Comparison of ENCODE assay signal across 8 mouse cellular contexts in the genomic region with DNA sequence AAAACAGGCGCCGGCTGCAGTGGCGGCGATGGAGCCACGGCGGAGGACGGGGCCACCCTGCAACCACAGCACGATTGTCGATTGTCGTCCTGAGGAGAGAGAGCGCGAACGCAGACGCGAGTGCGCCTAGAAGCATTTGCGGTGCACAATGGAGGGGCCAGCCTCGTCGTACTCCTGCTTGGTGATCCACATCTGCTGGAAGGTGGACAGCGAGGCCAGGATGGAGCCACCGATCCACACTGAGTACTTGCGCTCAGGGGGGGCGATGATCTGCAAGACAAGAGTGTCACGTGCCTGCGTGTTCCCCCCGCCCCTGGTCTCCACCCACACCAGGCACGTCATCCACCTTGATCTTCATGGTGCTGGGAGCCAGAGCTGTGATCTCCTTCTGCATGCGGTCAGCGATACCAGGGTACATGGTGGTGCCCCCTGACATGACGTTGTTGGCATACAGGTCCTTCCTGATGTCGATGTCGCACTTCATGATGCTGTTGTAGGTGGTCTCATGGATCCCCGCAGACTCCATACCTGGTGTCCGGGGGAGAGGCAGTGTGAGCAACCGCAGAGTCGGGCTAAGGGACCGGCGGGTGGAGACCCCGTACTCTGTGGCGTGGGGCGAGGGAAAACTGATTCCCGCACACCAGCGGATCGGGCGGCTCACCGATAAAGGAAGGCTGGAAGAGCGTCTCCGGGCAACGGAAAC. TPM values are rescaled to one million over a fixed set of nuclear protein-coding genes. Genes with fewer than 3 reads are reported as not detected.
DNase-seq lines count a peak whose midpoint lies in the region; ATAC-seq and TF ChIP-seq lines count a peak whose summit lies in the region.

No protein-coding gene starts in this region.

- no peaks in the 10 kb centered on the region for H3K9me3 ChIP-seq in heart, postnatal 0 days (replicated peaks; ENCODE audit: control insufficient read depth, low read length)
- no peaks in the 10 kb centered on the region for H3K9me3 ChIP-seq in neural tube, embryonic 15.5 days (replicated peaks)

- no peak for TF ChIP-seq EP300 in heart, postnatal 0 days (IDR thresholded peaks at IDR 0.05; ENCODE audit: low read depth)

- H3K27me3 ChIP-seq in heart, postnatal 0 days (ENCODE audit: control insufficient read depth, insufficient read depth, low read length): peaks cover 43% of the 10 kb centered on the region
- peaks cover 68% of the 10 kb centered on the region for H3K27me3 ChIP-seq in neural tube, embryonic 15.5 days (replicated peaks)

- peak overlapping the region; percentile 5; the same call in 1 of the 2 replicates for H3K4me3 ChIP-seq in heart, postnatal 0 days (ENCODE audit: low read depth, low read length)
- peak overlapping the region; percentile 39 for H3K4me3 ChIP-seq in left cerebral cortex, adult 2 months
- peak overlapping the region; percentile 48 for H3K4me3 ChIP-seq in neural tube, embryonic 15.5 days (replicated peaks)

- no peak for ATAC-seq in heart, postnatal 0 days (ENCODE audit: insufficient read depth, low read depth)
- ATAC-seq in neural tube, embryonic 15.5 days (ENCODE audit: low FRiP score): peak; percentile 90
- ATAC-seq in erythroblast, adult 5-6 weeks (replicated peaks; ENCODE audit: low FRiP score, poor library complexity, severe bottlenecking): no peak

- intact Hi-C loops in left cerebral cortex, adult 2 months (cut with DNase I): loop anchor here (2.0 kb wide), 1 partner anchor 37 kb away; no protein-coding TSS in a partner anchor
- intact Hi-C loops in heart, postnatal 25 days (cut with DNase I): no loop called here

- H3K36me3 ChIP-seq in heart, postnatal 0 days (replicated peaks; ENCODE audit: control insufficient read depth, insufficient read depth, low read length): no peaks in the 10 kb centered on the region
- no peaks in the 10 kb centered on the region for H3K36me3 ChIP-seq in neural tube, embryonic 15.5 days

- H3K4me1 ChIP-seq in heart, postnatal 0 days (ENCODE audit: control insufficient read depth, insufficient read depth): no peaks in the 10 kb centered on the region
- H3K4me1 ChIP-seq in neural tube, embryonic 15.5 days: peaks cover 20% of the 10 kb centered on the region

- no peak overlapping the region for H3K27ac ChIP-seq in heart, postnatal 0 days (ENCODE audit: low read depth)
- H3K27ac ChIP-seq in left cerebral cortex, adult 2 months: peak overlapping the region; percentile 98
- H3K27ac ChIP-seq in neural tube, embryonic 15.5 days (replicated peaks): peak overlapping the region; percentile 85

- no peak overlapping the region for H3K9ac ChIP-seq in heart, postnatal 0 days (replicated peaks; ENCODE audit: low read depth, low read length)
- H3K9ac ChIP-seq in neural tube, embryonic 15.5 days (replicated peaks): peak overlapping the region; percentile 61

- DNase-seq in heart, postnatal 0 days (ENCODE audit: low spot score): no peak
- no peak for DNase-seq in heart, adult 8-10 months (ENCODE audit: low spot score)
- peak; percentile 91 to 92 for DNase-seq in cerebellum, postnatal 36 days
- peak; percentile 41 to 49 for DNase-seq in gastrocnemius, adult 8-10 months (ENCODE audit: low spot score in 2 of 2)
- DNase-seq in left cerebral cortex, adult 2 months (ENCODE audit: extremely low spot score in 1 of 2, low spot score in 2 of 2): peak; percentile 82 to 85
- DNase-seq in heart, postnatal 25 days (ENCODE audit: low spot score): no peak

- H3K4me2 ChIP-seq in heart, postnatal 0 days (ENCODE audit: low read depth, low read length): no peak overlapping the region
- H3K4me2 ChIP-seq in neural tube, embryonic 15.5 days: peak overlapping the region; percentile 70

- 9% methylated on average over 49 of the region's 49 CpGs for WGBS in heart, postnatal 0 days
- under 1% methylated on average over 49 of the region's 49 CpGs for WGBS in neural tube, embryonic 15.5 days

- no peak for TF ChIP-seq CTCF in heart, postnatal 0 days (IDR thresholded peaks at IDR 0.05; ENCODE audit: low read depth)
- no peak for TF ChIP-seq CTCF in left cerebral cortex, adult 2 months (IDR thresholded peaks at IDR 0.05)

RNA-seq across cellular contexts. Expression of a gene that starts 2.5 kb away (rescaled TPM):
- 180 and 491 TPM in 2 replicates for total RNA-seq in heart, postnatal 0 days (2014; rRNA removed; ENCODE audit: low replicate concordance)
- polyA plus RNA-seq in heart, postnatal 0 days (2015; fragmentation: Nextera tagmentation; extraction: Ambion mirVana): 120 and 149 TPM in 2 replicates
- total RNA-seq in heart, adult 8-10 months (2022): 100 to 1,000 TPM; 223 to 647 (median 436) TPM
- total RNA-seq in gastrocnemius, adult 8-10 months (2022): over 10,000 TPM; 41,837 to 48,547 (median 43,671) TPM
- 10 to 100 TPM; 11.1 to 12.2 TPM for total RNA-seq in left cerebral cortex, adult 2 months (2021)
- polyA plus RNA-seq in neural tube, embryonic 15.5 days (2015; fragmentation: Nextera tagmentation; extraction: Ambion mirVana): 92.7 and 174 TPM in 2 replicates
- 1.9 and 5.4 TPM in 2 replicates for total RNA-seq in erythroblast, adult 5-6 weeks (2015; ENCODE audit: low replicate concordance)
- total RNA-seq in erythroblast, adult 5-6 weeks (2017; ENCODE audit: low replicate concordance): 0.70 and 0.94 TPM in 2 replicates
- total RNA-seq in heart, postnatal 25 days (2021): 100 to 1,000 TPM; 516 to 635 TPM

RNA-seq across cellular contexts. Expression of a gene that starts 32.0 kb away (rescaled TPM):
- 5.1 and 6.3 TPM in 2 replicates for total RNA-seq in heart, postnatal 0 days (2014; rRNA removed; ENCODE audit: low replicate concordance)
- polyA plus RNA-seq in heart, postnatal 0 days (2015; fragmentation: Nextera tagmentation; extraction: Ambion mirVana): 1.2 TPM in 2 replicates
- 1 to 10 TPM in 1 of 4 experiments, under 1 TPM in 3; 0.44 to 1.4 (median 0.87) TPM for total RNA-seq in heart, adult 8-10 months (2022)
- under 1 TPM; 0.22 to 0.51 (median 0.28) TPM for total RNA-seq in gastrocnemius, adult 8-10 months (2022)
- 10 to 100 TPM; 65.9 to 75.4 TPM for total RNA-seq in left cerebral cortex, adult 2 months (2021)
- 4.2 and 4.8 TPM in 2 replicates for polyA plus RNA-seq in neural tube, embryonic 15.5 days (2015; fragmentation: Nextera tagmentation; extraction: Ambion mirVana)
- total RNA-seq in erythroblast, adult 5-6 weeks (2015; ENCODE audit: low replicate concordance): 7.9 and 9.0 TPM in 2 replicates
- total RNA-seq in erythroblast, adult 5-6 weeks (2017; ENCODE audit: low replicate concordance): 9.8 and 11.9 TPM in 2 replicates
- 1 to 10 TPM; 1.3 to 1.6 TPM for total RNA-seq in heart, postnatal 25 days (2021)

RNA-seq across cellular contexts. Expression of a gene that starts 57.0 kb away (rescaled TPM):
- total RNA-seq in heart, postnatal 0 days (2014; rRNA removed; ENCODE audit: low replicate concordance): 14.8 and 20.3 TPM in 2 replicates
- polyA plus RNA-seq in heart, postnatal 0 days (2015; fragmentation: Nextera tagmentation; extraction: Ambion mirVana): 9.8 and 10.2 TPM in 2 replicates
- 10 to 100 TPM in 2 of 4 experiments, 1 to 10 TPM in 2; 8.4 to 11.9 (median 10.2) TPM for total RNA-seq in heart, adult 8-10 months (2022)
- 10 to 100 TPM in 2 of 4 experiments, 1 to 10 TPM in 2; 8.2 to 13.3 (median 11.2) TPM for total RNA-seq in gastrocnemius, adult 8-10 months (2022)
- 10 to 100 TPM; 22.6 to 25.6 TPM for total RNA-seq in left cerebral cortex, adult 2 months (2021)
- polyA plus RNA-seq in neural tube, embryonic 15.5 days (2015; fragmentation: Nextera tagmentation; extraction: Ambion mirVana): 16.8 and 24.1 TPM in 2 replicates
- 40.0 and 44.9 TPM in 2 replicates for total RNA-seq in erythroblast, adult 5-6 weeks (2015; ENCODE audit: low replicate concordance)
- 69.3 and 79.0 TPM in 2 replicates for total RNA-seq in erythroblast, adult 5-6 weeks (2017; ENCODE audit: low replicate concordance)
- total RNA-seq in heart, postnatal 25 days (2021): 10 to 100 TPM in 1 of 2 experiments, 1 to 10 TPM in 1; 9.2 to 11.9 TPM

Comparison
In these comparisons a context has a peak if more than half of its experiments do, and no peak if none do; other contexts are left out.
1. DNase-seq: peak in cerebellum, postnatal 36 days (2 of 2), gastrocnemius, adult 8-10 months (2 of 2) and left cerebral cortex, adult 2 months (2 of 2); none in heart, postnatal 0 days (single experiment), heart, adult 8-10 months (single experiment) and heart, postnatal 25 days (single experiment).
2. RNA of a gene that starts 2.5 kb away (total RNA-seq): 41,837 to 48,547 TPM in gastrocnemius, adult 8-10 months; 516 to 635 TPM in heart, postnatal 25 days, 223 to 647 TPM in heart, adult 8-10 months, 180 to 491 TPM in heart, postnatal 0 days, 11.1 to 12.2 TPM in left cerebral cortex, adult 2 months and 0.70 to 5.4 TPM in erythroblast, adult 5-6 weeks; every median in the first group is over 10 times any median in the second.
3. Peak in every context shown above with its lines, with median percentiles within 50 percentile points of each other: H3K4me3 ChIP-seq.